Mouse (Mus musculus): ENCODE data around the gene Zkscan4.

Gene Zkscan4

DNA sequence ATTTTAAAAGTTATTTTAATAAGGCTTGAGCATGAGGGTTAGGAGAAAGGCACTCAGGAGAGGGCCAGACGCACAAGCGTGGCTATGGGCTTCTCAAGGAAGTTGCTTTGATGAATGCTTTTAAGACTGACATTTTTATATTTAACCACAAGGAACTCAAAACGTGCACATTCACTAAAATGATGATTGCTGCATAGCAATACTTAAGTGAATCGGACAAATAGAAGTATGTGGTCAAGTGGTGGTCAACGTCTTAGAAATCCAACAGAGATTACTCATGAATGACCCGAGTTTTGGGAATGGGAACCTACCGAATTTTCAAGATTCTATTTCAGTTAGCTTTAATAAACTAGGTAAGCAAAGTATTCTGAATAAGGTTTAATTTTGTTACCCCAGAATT, 51.4 kb downstream of the Zkscan4 start:
- DNase-seq (ENCODE audit: low spot score): no peak

DNA sequence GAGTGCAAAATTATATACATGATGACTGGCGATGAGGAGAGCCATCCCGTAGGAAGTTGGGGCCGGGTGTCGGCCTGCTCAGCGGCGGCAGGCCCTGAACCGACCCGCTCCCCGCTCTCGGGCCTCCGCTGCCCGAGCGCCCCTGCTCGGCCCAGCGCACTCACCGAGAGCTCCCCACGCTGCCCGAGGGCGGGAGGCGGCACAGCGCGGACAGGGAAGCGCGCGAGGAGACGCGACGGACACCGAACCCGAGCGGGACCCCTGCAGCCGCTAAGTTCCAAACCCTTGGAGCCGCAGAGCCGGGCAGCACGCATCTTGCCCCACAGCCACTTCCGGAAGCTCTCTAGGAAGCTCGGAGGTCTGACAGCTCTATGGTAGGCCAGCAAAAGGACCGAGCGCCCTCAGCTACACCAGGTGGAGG, 52.1 kb downstream of the Zkscan4 start, which contains the start of gene Zkscan8:
Gene Zkscan8, minus strand, starts transcription at position 340 of the 421 bp plus-strand sequence.
- peak; percentile 76 for DNase-seq (ENCODE audit: low spot score)
